Mouse (Mus musculus): ENCODE measurements around the gene Mtnr1a. TPM values are rescaled to one million over a fixed set of nuclear protein-coding genes. Genes with fewer than 3 reads are reported as not detected.

Gene Mtnr1a
- polyA plus RNA-seq, 1 experiment from 2014 or later, result 0.35 TPM

Other genes with a start within 250 kb of the Mtnr1a start
- 8.7 and 10.4 TPM in 2 replicates for gene Fat1, start 133.7 kb upstream of the Mtnr1a start, polyA plus RNA-seq (2015; fragmentation: Nextera tagmentation; extraction: Ambion mirVana)
- gene F11, start 192.9 kb downstream of the Mtnr1a start, polyA plus RNA-seq (2015; fragmentation: Nextera tagmentation; extraction: Ambion mirVana), result not detected in 2 replicates
- 0.06 TPM in 1 of 2 replicates, not detected in the other for gene Klkb1, start 225.7 kb downstream of the Mtnr1a start, polyA plus RNA-seq (2015; fragmentation: Nextera tagmentation; extraction: Ambion mirVana)
- not detected in 2 replicates for gene Gm45753, start 239.3 kb downstream of the Mtnr1a start, polyA plus RNA-seq (2015; fragmentation: Nextera tagmentation; extraction: Ambion mirVana)

Data from forebrain, embryonic 16.5 days (tissue).